Mouse (Mus musculus): ENCODE results near the gene Caprin1.
A peak's percentile ranks its signal among the peaks of the same experiment; 100 is the strongest.

The Caprin1 gene

DNA sequence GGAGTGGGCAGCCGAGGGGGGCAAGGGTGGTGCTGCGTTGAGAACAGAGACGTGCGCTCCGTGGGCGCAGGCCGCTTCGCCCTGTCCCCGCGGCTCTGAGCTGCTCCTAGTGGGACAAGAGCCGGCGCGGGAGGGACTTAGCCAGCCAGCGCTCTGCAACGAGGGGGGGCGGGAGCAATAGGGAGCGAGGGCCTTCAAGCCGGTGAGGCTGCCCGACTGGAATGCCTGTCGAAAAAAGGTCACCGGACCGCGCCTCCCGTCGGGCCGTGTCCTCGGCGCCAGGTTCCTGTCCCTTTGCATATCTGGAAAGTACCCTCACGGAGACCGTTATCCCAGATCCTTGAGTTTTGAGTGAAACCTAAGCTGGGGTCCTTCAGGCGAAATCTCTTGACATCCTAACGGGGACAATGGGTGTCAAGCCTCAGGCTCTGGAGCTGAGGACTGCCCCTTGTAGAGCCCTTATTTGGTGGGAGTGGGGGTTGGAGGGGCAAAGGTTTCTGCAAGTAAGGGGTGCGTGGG lies at the start of gene Caprin1:
Caprin1 (minus strand) TSS at position 159 of the 519 bp plus-strand sequence.
- DNase-seq (ENCODE audit: low read depth, low spot score): peak; percentile 95

DNA sequence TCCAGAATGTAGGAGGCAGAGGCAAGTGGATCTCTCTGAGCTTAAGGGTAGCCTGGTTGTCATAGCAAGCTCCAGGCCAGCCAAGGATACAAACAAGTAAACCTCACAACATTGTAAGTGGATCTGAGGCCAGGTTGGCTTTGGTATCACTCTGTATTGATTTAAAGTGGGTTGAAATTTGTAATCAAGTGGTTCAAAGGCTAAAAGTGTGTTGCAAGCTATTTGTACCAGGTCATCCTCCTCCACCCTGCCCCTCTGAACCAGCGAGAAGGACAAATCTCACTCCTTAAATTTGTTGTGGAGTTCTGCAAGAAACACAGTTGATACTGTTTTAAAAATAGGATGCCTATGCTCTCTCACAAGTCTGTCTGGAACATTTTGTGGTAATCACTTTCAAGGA lies 49.4 kb upstream of the Caprin1 start:
- DNase-seq (ENCODE audit: low read depth, low spot score): no peak

GRCm38 (mm10) chr2:103846271-103846670 lies 48.8 kb upstream of the Caprin1 start:
- no peak for DNase-seq (ENCODE audit: low read depth, low spot score)

DNA sequence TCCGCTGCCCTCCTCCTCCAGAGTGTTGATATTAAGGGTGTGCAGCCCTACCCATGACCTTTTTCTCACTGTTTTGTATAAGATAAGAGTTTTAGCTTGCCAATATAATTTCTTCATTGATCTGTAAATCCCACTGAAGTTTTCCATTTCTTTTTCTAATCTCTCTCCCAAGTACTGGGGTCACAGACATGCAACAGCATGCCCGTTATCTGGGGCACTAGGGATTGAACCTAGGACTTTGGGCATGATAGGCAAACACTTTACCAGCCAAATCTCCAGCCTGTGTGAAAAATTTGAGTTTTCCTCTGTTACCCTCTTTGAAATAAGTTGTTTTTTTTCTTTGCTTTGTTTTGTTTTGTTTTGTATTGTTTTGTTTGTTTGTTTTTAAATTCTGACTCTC lies 46.6 kb upstream of the Caprin1 start:
- no peak for DNase-seq (ENCODE audit: low read depth, low spot score)

GRCm38 (mm10) chr2:103843321-103843720 lies 45.9 kb upstream of the Caprin1 start:
- no peak for DNase-seq (ENCODE audit: low read depth, low spot score)

GRCm38 (mm10) chr2:103842299-103842698 lies 44.9 kb upstream of the Caprin1 start:
- DNase-seq (ENCODE audit: low read depth, low spot score): peak; percentile 20

DNA sequence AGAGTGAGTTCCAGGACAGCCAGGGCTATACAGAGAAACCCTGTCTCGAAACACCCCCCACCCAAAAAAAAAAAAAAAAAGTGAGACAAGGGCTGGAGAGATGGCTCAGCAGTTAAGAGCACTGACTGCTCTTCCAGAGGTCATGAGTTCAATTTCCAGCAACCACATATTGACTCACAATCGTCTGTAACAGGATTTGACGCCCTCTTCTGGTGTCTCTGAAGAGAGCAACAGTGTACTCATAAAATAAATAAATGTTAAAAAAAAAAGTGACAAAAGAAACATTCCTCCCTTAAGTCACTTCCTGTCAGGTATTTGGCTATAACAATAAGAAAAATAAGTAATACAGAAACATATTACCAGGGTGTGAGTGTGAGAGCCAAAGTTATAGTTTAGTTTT lies 41.0 kb upstream of the Caprin1 start:
- DNase-seq (ENCODE audit: low read depth, low spot score): peak; percentile 53

DNA sequence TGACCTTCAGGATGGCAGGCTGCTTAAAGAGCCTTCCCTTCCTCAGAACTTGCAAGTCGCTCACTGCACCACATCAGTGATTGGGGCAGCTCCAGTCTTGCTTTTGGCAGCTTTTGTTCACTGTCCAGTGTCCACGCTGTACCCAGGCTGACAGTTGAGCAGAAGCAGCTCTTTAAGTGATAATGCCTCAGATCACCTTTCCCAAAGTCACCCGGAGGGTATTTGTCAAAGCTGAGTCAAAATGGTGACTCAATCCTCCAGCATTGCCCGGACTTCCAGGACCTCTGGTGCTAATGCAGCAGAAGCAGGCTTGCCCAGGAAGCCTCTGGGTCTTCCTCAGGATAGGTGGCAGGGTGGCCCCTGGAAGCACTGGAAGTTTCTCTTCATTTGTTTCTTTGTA lies 39.7 kb upstream of the Caprin1 start:
- DNase-seq (ENCODE audit: low read depth, low spot score): peak; percentile 73

- peak; percentile 31 for DNase-seq (ENCODE audit: low read depth, low spot score)
Measured at GRCm38 (mm10) chr2:103835614-103836395, 38.4 kb upstream of the Caprin1 start.

DNA sequence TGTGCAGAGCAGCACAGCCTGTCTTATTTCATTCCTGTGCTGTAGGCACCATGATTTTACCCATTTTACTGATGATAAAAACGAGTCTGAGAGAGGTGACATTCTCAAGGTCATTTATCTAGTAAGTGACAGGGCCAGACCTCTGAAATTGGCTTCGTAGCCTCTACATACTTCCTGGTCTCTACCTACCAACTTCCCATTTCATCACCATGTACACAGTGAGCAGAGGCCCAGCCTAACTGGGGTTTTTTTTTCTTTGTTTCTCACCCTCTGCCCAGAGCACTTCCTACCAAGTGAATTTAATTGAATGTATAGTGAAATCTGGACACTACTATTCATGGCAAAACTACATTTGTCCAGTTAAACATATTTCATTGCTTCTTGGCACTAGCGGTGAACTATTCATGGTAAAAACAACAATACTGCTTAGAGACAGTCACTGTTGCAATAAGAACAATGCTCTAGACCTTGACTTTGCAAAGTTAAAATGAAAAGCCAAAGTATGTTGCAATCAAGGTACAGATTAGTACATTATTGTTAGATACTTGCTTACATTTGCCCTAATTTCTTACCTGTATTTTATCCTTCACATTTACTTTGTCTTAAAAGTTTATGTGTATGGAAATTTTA lies 36.5 kb upstream of the Caprin1 start:
- no peak for DNase-seq (ENCODE audit: low read depth, low spot score)

GRCm38 (mm10) chr2:103832899-103833298 lies 35.5 kb upstream of the Caprin1 start:
- DNase-seq (ENCODE audit: low read depth, low spot score): no peak

DNA sequence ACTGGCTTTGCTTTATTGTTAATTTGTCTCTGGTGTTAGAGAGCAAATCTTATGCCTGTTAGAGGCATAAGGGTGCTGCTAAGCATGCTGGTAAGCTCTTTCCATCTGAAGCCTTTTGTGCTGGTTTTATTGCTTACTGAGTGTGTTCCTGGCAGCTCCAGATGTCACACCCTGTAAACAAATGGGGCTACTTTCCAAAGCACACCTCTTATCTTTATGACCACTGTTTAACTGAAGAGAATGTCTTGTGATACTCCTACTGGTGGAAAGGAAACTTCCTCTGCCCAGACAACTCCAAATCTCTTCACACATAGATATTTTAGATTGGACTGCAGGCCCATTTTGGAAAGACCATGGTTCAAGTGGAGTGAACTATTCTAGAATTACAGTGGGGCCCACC lies 31.5 kb upstream of the Caprin1 start:
- no peak for DNase-seq (ENCODE audit: low read depth, low spot score)

- peak; percentile 39 for DNase-seq (ENCODE audit: low read depth, low spot score)
Measured at GRCm38 (mm10) chr2:103824916-103825315, 27.5 kb upstream of the Caprin1 start.

DNA sequence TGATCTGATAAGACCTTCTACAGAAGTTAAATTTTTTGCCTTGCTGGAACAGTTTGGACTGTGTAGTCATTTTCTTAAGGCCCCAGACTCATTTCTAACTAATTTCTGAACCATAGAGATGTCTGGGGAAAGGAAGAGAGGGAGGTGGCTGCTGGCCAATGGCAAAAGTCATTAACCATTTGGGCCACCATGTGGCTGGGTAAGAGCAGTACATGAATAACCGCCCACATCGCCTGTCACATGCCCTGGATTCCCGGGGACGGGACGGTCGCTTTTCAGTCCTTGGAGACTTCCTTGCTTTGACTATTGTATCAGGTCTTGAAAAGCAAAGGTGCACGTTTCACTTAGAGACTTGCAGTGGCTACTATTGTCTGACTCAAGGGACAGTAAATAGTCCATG lies 25.1 kb upstream of the Caprin1 start:
- no peak for DNase-seq (ENCODE audit: low read depth, low spot score)

DNA sequence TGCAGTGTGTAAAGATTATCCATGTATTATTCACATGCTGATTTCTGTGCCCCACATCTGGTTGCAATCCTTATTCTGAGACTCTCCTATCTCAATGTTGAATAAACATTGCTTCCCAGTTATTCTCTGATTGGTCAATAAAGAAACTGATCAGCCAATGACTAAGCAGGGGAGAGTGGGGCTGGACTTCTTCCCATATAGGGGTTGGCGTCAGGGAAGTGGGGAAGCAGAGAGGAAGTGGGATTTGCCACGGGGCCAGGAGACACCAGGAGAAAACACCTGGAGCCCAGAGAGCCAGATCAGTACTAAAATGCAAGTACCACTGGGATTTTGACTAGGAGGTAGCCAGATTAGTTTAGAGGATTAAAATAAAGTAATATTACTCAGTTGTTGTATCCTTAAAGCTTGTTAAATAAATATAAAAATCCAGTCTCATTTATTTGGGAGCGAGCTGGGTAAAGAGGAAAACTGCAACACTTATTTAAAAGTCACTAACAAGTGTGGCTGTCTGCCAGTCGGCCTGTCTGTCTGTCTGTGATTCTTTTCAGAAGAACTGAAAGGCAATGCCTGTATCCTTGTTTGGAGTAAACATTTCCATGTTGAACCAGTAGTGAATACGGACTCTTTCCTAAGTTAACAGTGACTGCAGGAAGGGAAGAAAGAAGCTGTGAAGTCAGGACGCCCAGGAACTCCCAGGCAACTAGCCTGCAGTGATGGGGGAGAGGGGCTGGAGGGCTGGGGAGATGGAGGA lies 19.9 kb upstream of the Caprin1 start:
- DNase-seq (ENCODE audit: low read depth, low spot score): peak; percentile 92

- no peak for DNase-seq (ENCODE audit: low read depth, low spot score)
Measured at GRCm38 (mm10) chr2:103815976-103816375, 18.5 kb upstream of the Caprin1 start.

DNA sequence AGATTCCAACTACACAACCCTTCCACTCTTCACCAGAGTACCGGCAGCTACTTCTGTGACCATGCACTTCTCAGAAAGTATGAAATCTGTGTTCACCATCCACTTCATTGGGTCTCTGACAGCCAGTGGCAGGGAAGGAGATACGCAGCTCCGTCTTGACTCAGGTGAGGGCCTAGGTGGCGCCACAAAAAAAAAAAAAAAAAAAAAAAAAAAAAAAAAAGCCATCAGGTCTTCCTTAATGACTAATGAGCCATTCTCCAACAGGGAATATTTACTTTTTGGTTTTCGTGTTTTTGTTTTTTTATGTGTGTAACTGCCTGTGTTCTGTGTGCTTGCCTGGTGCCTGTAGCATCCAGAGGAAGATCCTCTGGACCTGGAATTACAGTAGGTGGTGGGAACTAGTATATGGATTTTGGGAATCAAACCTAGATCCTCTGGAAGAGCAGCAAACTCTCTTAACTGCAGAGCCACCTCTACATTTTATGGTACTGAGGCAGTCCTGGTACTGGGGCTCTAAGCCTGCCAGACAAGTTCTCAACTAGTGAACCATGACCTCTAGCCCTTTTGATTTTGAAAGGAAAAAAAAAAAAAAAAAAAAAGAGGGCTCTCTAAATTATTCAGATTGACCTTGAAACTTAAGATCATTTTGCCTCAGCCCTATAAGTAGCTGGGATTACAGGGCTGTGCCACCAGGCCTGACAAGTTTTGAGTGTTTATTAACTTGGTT lies 14.2 kb upstream of the Caprin1 start:
- DNase-seq (ENCODE audit: low read depth, low spot score): no peak

DNA sequence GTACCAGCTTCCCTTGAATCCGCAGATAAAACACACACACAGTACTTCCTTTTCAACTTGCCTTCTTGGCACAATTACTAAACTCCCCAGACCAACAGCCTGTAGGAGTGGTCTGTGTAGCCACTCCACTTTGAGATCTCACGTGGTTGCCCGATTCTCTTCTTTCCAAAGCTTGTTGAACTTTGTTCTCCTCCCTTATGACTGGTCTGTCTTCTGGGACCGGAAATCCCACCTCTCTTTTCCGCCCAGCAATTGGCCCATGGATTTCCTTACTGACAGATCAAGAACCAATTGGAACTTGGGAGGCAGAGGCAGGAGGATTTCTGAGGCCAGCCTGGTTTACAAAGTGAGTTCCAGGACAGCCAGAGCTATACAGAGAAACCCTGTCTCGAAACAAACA lies 13.0 kb upstream of the Caprin1 start:
- no peak for DNase-seq (ENCODE audit: low read depth, low spot score)

GRCm38 (mm10) chr2:103808466-103808865 lies 11.0 kb upstream of the Caprin1 start:
- no peak for DNase-seq (ENCODE audit: low read depth, low spot score)

DNA sequence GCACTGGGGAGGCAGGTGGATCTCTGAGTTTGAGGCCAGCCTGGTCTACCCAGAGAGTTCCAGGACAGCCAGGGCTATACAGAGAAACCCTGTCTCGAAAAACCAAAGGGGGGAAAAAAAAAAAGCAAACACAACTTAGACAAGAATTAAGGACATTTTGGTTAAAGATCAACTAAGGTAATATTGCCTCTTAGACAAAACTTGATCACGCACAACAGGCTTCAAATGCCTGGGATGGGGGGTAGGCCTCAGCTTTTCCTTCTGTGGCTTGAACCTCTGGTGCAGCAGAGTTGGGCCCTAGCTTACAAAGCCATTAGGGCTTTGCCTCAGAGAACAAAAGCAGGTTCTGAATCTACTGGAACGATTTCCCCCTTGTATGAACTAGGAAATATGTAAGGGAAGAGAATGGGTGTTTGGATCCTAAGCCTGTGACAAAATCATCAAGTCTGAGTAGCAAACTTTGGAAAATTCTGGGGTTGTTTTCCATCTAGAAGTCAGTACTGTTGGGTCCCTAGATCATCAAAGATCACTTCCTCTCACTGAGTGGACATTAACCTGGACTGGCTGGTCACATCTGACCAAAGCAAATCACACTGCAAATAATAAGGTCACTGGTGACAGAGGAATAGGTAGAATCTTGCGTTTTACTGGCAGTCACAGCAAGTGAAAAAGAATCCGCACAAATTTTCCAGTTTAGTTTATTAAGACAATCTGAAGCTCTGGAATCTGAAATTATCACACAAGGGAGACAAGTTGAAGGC lies 6.5 kb upstream of the Caprin1 start:
- no peak for DNase-seq (ENCODE audit: low read depth, low spot score)

- DNase-seq (ENCODE audit: low read depth, low spot score): no peak
Measured at GRCm38 (mm10) chr2:103802422-103802821, 5.0 kb upstream of the Caprin1 start.

Data from 3T3-L1 (cell line).